Mouse (Mus musculus): ENCODE measurements at regions not wholly inside any gene's neighbourhood (a gene's known extent, or its start where the extent isn't known, plus 50 kb on each side); places are given as distances from the start of the nearest gene placed in this dataset.

DNA sequence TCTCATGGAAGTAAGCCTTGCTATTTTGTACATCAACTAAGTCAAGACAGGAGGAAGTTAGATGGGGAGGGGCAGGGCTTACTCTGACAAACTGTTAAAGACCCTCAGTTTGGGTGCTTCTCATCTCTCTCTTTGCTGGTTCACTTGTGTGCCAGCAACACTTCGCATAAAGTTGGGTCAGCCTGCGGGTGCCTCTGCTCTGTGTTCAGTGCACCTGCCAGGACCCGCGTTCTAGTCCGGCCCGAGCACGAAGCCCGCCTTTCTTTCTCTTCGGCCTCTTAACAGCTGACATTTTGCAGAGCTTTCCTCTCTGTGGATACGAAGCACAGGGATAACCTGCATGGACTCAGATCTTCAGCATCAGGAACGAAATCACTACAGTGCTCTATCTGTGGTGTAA is 227.1 kb upstream of the Nfe2l3 start:
- TF ChIP-seq EP300 (optimal IDR thresholded peaks at IDR 0.05) (no peak), CTCF (IDR thresholded peaks at IDR 0.05; ENCODE audit: low read depth) (no peak)

Measured in stomach, postnatal 0 days (tissue).